ENCODE assay signal across 8 mouse cellular contexts in the genomic region with DNA sequence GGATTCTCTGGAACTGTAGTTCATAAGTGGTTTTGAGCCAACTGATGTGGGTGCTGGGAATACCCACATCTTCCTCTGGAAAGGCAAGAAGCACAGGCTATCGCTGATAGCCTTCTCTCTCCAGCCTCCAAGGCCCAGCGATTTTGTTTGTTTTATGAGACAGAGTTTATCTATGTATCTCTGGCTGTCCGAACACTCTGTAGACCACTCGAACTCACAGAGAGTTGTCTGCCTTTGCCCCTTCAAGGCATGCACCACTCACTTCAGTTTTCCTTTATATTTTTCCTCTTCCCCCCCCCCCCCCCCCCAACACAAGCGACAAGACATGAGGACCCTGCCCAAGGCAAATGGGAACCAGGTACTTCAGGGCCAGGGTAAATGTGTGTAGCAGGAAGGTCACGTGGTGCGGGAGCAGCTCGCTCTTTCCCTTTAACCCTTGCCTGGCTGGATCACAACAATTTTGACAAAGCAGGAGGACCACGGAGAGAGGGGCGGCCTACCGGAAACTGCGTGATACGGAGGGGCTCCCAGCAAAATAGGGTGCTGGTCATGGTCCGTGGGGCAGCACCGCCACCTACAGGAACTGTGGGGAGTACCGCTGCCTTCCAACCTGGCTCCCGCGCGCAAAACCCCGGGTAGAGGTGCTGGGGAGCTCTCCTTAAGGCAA. TPM values are rescaled to one million over a fixed set of nuclear protein-coding genes. Genes with fewer than 3 reads are reported as not detected.
DNase-seq lines count a peak whose midpoint lies in the region; ATAC-seq and TF ChIP-seq lines count a peak whose summit lies in the region.

No protein-coding gene starts in this region.

- H3K4me1 ChIP-seq in embryonic facial prominence, embryonic 13.5 days, result 0 out of 2 replicates have a peak, but pooled peaks cover 3% of the 10 kb centered on the region
- no peaks in the 10 kb centered on the region for H3K4me1 ChIP-seq in limb, embryonic 14.5 days (ENCODE audit: control insufficient read depth, insufficient read depth, low read length)
- peaks cover 6% of the 10 kb centered on the region for H3K4me1 ChIP-seq in midbrain, embryonic 16.5 days (ENCODE audit: control insufficient read depth, insufficient read depth, low read length)

- peak; percentile 52 for DNase-seq in 3T3-L1 (ENCODE audit: low read depth, low spot score)
- DNase-seq in adrenal gland, postnatal 4 days (ENCODE audit: low spot score in 2 of 2), result peak; percentile 49 to 63
- peak; percentile 24 to 48 for DNase-seq in heart, adult 9 months (ENCODE audit: low spot score in 2 of 2)
- DNase-seq in kidney, adult 9 months, result peak; percentile 60
- peak; percentile 84 for DNase-seq in limb, embryonic 14.5 days (ENCODE audit: low spot score)
- DNase-seq in spleen, postnatal 14 days (ENCODE audit: low spot score in 2 of 2), result peak; percentile 48 to 63

- no peak for TF ChIP-seq POLR2A in limb, embryonic 14.5 days (IDR thresholded peaks at IDR 0.05; ENCODE audit: borderline replicate concordance, extremely low read depth, insufficient read depth, insufficient read length)

- 0 out of 2 replicates have a peak, but pooled peaks cover 3% of the 10 kb centered on the region for H3K36me3 ChIP-seq in embryonic facial prominence, embryonic 13.5 days
- H3K36me3 ChIP-seq in limb, embryonic 14.5 days (ENCODE audit: control insufficient read depth, insufficient read depth, low read length), result no peaks in the 10 kb centered on the region
- H3K36me3 ChIP-seq in midbrain, embryonic 16.5 days (ENCODE audit: control insufficient read depth, insufficient read depth, low read length), result no peaks in the 10 kb centered on the region

- H3K9ac ChIP-seq in embryonic facial prominence, embryonic 13.5 days, result peak overlapping the region; percentile 70
- peak overlapping the region; percentile 51 for H3K9ac ChIP-seq in limb, embryonic 14.5 days (ENCODE audit: low read depth, low read length, severe bottlenecking)
- H3K9ac ChIP-seq in midbrain, embryonic 16.5 days (ENCODE audit: low read depth, low read length), result peak overlapping the region; percentile 55

- H3K4me2 ChIP-seq in embryonic facial prominence, embryonic 13.5 days, result peak overlapping the region; percentile 70
- peak overlapping the region; percentile 62 for H3K4me2 ChIP-seq in limb, embryonic 14.5 days (replicated peaks; ENCODE audit: low read depth, low read length, severe bottlenecking)
- peak overlapping the region; percentile 68 for H3K4me2 ChIP-seq in midbrain, embryonic 16.5 days (ENCODE audit: low read length)

- H3K27me3 ChIP-seq in embryonic facial prominence, embryonic 13.5 days, result no peaks in the 10 kb centered on the region
- no peaks in the 10 kb centered on the region for H3K27me3 ChIP-seq in limb, embryonic 14.5 days (ENCODE audit: control insufficient read depth, insufficient read depth, low read length)
- H3K27me3 ChIP-seq in midbrain, embryonic 16.5 days (ENCODE audit: control insufficient read depth, insufficient read depth, low read depth, low read length), result no peaks in the 10 kb centered on the region

- 3% methylated on average over 20 of the region's 20 CpGs for WGBS in embryonic facial prominence, embryonic 13.5 days
- WGBS in limb, embryonic 14.5 days, result 5% methylated on average over 20 of the region's 20 CpGs
- WGBS in midbrain, embryonic 16.5 days, result 7% methylated on average over 19 of the region's 20 CpGs

- ATAC-seq in embryonic facial prominence, embryonic 13.5 days (ENCODE audit: insufficient number of reproducible peaks, insufficient read depth, low FRiP score, low TSS enrichment, low read depth), result peak; percentile 75
- ATAC-seq in limb, embryonic 14.5 days (ENCODE audit: low FRiP score, low read depth), result peak; percentile 89
- peak; percentile 97 for ATAC-seq in midbrain, embryonic 16.5 days

- H3K4me3 ChIP-seq in embryonic facial prominence, embryonic 13.5 days, result peak overlapping the region; percentile 43
- peak overlapping the region; percentile 33 for H3K4me3 ChIP-seq in limb, embryonic 14.5 days (replicated peaks; ENCODE audit: low read length)
- peak overlapping the region; percentile 42 for H3K4me3 ChIP-seq in midbrain, embryonic 16.5 days (ENCODE audit: low read depth, low read length)

- H3K27ac ChIP-seq in embryonic facial prominence, embryonic 13.5 days, result 0 out of 2 replicates have a peak overlapping the region, but pooled peaks have one; percentile 29
- no peak overlapping the region for H3K27ac ChIP-seq in limb, embryonic 14.5 days (replicated peaks; ENCODE audit: low read depth, low read length)
- H3K27ac ChIP-seq in midbrain, embryonic 16.5 days (ENCODE audit: low read length), result peak overlapping the region; percentile 74

- no peaks in the 10 kb centered on the region for H3K9me3 ChIP-seq in embryonic facial prominence, embryonic 13.5 days
- no peaks in the 10 kb centered on the region for H3K9me3 ChIP-seq in limb, embryonic 14.5 days (ENCODE audit: control insufficient read depth, low read length)
- no peaks in the 10 kb centered on the region for H3K9me3 ChIP-seq in midbrain, embryonic 16.5 days (replicated peaks; ENCODE audit: control insufficient read depth, low read length, poor library complexity, severe bottlenecking)

RNA-seq across cellular contexts. Expression of a gene that starts 12.5 kb away (rescaled TPM):
- 1 to 10 TPM in 1 of 2 experiments, under 1 TPM in 1; 0.62 to 1.3 TPM for total RNA-seq in adrenal gland, postnatal 4 days (2021)
- polyA plus RNA-seq in embryonic facial prominence, embryonic 13.5 days (2015; fragmentation: Nextera tagmentation; extraction: Ambion mirVana), result 0.65 TPM in 1 of 2 replicates, not detected in the other
- 0.16 TPM in 1 of 2 replicates, not detected in the other for polyA plus RNA-seq in limb, embryonic 14.5 days (2012; rRNA removed)
- polyA plus RNA-seq in limb, embryonic 14.5 days (2014; fragmentation: Nextera tagmentation; extraction: Ambion mirVana), result 0.30 and 0.77 TPM in 2 replicates
- polyA plus RNA-seq in midbrain, embryonic 16.5 days (2015; fragmentation: Nextera tagmentation; extraction: Ambion mirVana), result 0.44 and 0.48 TPM in 2 replicates

RNA-seq across cellular contexts. Expression of a gene that starts 42.8 kb away (rescaled TPM):
- total RNA-seq in adrenal gland, postnatal 4 days (2021), result 10 to 100 TPM; 40.2 to 44.6 TPM
- 4.2 and 5.6 TPM in 2 replicates for polyA plus RNA-seq in embryonic facial prominence, embryonic 13.5 days (2015; fragmentation: Nextera tagmentation; extraction: Ambion mirVana)
- polyA plus RNA-seq in limb, embryonic 14.5 days (2012; rRNA removed), result 9.0 and 10.7 TPM in 2 replicates
- polyA plus RNA-seq in limb, embryonic 14.5 days (2014; fragmentation: Nextera tagmentation; extraction: Ambion mirVana), result 5.9 and 6.0 TPM in 2 replicates
- 12.3 and 13.4 TPM in 2 replicates for polyA plus RNA-seq in midbrain, embryonic 16.5 days (2015; fragmentation: Nextera tagmentation; extraction: Ambion mirVana)

RNA-seq across cellular contexts. Expression of a gene that starts 52.2 kb away (rescaled TPM):
- 10 to 100 TPM; 58.8 to 59.0 TPM for total RNA-seq in adrenal gland, postnatal 4 days (2021)
- polyA plus RNA-seq in embryonic facial prominence, embryonic 13.5 days (2015; fragmentation: Nextera tagmentation; extraction: Ambion mirVana), result 40.1 and 40.5 TPM in 2 replicates
- 30.4 and 33.3 TPM in 2 replicates for polyA plus RNA-seq in limb, embryonic 14.5 days (2012; rRNA removed)
- 48.0 and 51.3 TPM in 2 replicates for polyA plus RNA-seq in limb, embryonic 14.5 days (2014; fragmentation: Nextera tagmentation; extraction: Ambion mirVana)
- polyA plus RNA-seq in midbrain, embryonic 16.5 days (2015; fragmentation: Nextera tagmentation; extraction: Ambion mirVana), result 44.5 and 46.7 TPM in 2 replicates
